Mouse (Mus musculus): ENCODE results near the gene Babam2. TPM values are rescaled to one million over a fixed set of nuclear protein-coding genes. Genes with fewer than 3 reads are reported as not detected.

The Babam2 gene
- polyA plus RNA-seq, 1 experiment from 2014 or later = 54.7 TPM

GRCm38 (mm10) chr5:32102484-32102883 is 405.0 kb downstream of the Babam2 start:
- WGBS = 29% methylated on average over 5 of the region's 5 CpGs
- Histone ChIP-seq H3K36me3 (ENCODE audit: control insufficient read depth, insufficient read depth, low read length) (no peaks in the 10 kb centered on the region), H3K4me2 (ENCODE audit: low read length) (no peak overlapping the region), H3K4me1 (ENCODE audit: control insufficient read depth, insufficient read depth, low read length) (no peaks in the 10 kb centered on the region), H3K9me3 (replicated peaks; ENCODE audit: control insufficient read depth, low read length, poor library complexity, severe bottlenecking) (no peaks in the 10 kb centered on the region), H3K4me3 (ENCODE audit: low read depth, low read length) (no peak overlapping the region), H3K27me3 (ENCODE audit: control insufficient read depth, insufficient read depth, low read depth, low read length) (no peaks in the 10 kb centered on the region), H3K9ac (ENCODE audit: low read depth, low read length) (no peak overlapping the region), H3K27ac (ENCODE audit: low read length) (no peak overlapping the region)
- peak; percentile 45; the same call in 1 of the 2 replicates for ATAC-seq

DNA sequence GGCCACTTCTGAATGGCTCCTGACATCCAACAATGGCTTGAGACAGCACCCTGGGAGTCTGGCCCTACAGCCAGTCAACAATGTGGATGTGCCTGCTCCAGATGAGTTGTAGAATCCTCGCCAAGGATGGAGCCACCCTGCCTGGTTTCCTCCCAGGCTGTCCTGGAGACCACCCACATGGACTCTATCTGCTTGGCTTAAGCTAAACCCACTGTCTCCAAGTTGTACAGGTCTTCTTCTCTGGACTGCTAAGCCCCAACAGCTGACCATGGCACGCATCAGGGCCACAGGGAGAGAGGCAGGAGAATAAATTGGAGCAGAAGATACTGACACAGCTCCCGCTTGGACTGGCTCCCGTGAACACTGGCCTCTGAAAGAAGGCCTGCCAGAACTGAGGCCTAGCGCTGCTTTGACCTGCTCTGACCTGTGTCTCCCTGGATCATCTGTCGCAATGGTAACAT is 405.5 kb downstream of the Babam2 start:
- no peaks in the 10 kb centered on the region for H3K36me3 ChIP-seq (ENCODE audit: control insufficient read depth, insufficient read depth, low read length)
- no peak overlapping the region for H3K4me3 ChIP-seq (ENCODE audit: low read depth, low read length)
- H3K9ac ChIP-seq (ENCODE audit: low read depth, low read length) = no peak overlapping the region
- H3K27ac ChIP-seq (ENCODE audit: low read length) = no peak overlapping the region
- H3K4me2 ChIP-seq (ENCODE audit: low read length) = no peak overlapping the region
- no peak for ATAC-seq
- no peaks in the 10 kb centered on the region for H3K27me3 ChIP-seq (ENCODE audit: control insufficient read depth, insufficient read depth, low read depth, low read length)
- no peaks in the 10 kb centered on the region for H3K9me3 ChIP-seq (replicated peaks; ENCODE audit: control insufficient read depth, low read length, poor library complexity, severe bottlenecking)
- 74% methylated on average over 6 of the region's 6 CpGs for whole genome bisulfite sequencing
- no peaks in the 10 kb centered on the region for H3K4me1 ChIP-seq (ENCODE audit: control insufficient read depth, insufficient read depth, low read length)

- H3K36me3 ChIP-seq (ENCODE audit: control insufficient read depth, insufficient read depth, low read length) = no peaks in the 10 kb centered on the region
- no peak overlapping the region for H3K4me2 ChIP-seq (ENCODE audit: low read length)
- H3K27ac ChIP-seq (ENCODE audit: low read length) = no peak overlapping the region
- H3K4me3 ChIP-seq (ENCODE audit: low read depth, low read length) = no peak overlapping the region
- no peak for ATAC-seq
- no peaks in the 10 kb centered on the region for H3K9me3 ChIP-seq (replicated peaks; ENCODE audit: control insufficient read depth, low read length, poor library complexity, severe bottlenecking)
- WGBS = 85% methylated on average over 1 of the region's 1 CpGs
- H3K9ac ChIP-seq (ENCODE audit: low read depth, low read length) = no peak overlapping the region
- no peaks in the 10 kb centered on the region for H3K27me3 ChIP-seq (ENCODE audit: control insufficient read depth, insufficient read depth, low read depth, low read length)
- H3K4me1 ChIP-seq (ENCODE audit: control insufficient read depth, insufficient read depth, low read length) = no peaks in the 10 kb centered on the region
Measured at GRCm38 (mm10) chr5:32103545-32103944, 406.1 kb downstream of the Babam2 start.

- Histone ChIP-seq H3K9ac (ENCODE audit: low read depth, low read length) (no peak overlapping the region), H3K4me3 (ENCODE audit: low read depth, low read length) (no peak overlapping the region), H3K27ac (ENCODE audit: low read length) (no peak overlapping the region), H3K4me1 (ENCODE audit: control insufficient read depth, insufficient read depth, low read length) (no peaks in the 10 kb centered on the region), H3K27me3 (ENCODE audit: control insufficient read depth, insufficient read depth, low read depth, low read length) (no peaks in the 10 kb centered on the region), H3K9me3 (replicated peaks; ENCODE audit: control insufficient read depth, low read length, poor library complexity, severe bottlenecking) (no peaks in the 10 kb centered on the region), H3K4me2 (ENCODE audit: low read length) (no peak overlapping the region), H3K36me3 (ENCODE audit: control insufficient read depth, insufficient read depth, low read length) (no peaks in the 10 kb centered on the region)
- 88% methylated on average over 12 of the region's 12 CpGs for WGBS
- ATAC-seq = no peak
Measured at GRCm38 (mm10) chr5:32104119-32104990, 406.9 kb downstream of the Babam2 start.

- H3K27me3 ChIP-seq (ENCODE audit: control insufficient read depth, insufficient read depth, low read depth, low read length) = no peaks in the 10 kb centered on the region
- no peaks in the 10 kb centered on the region for H3K4me1 ChIP-seq (ENCODE audit: control insufficient read depth, insufficient read depth, low read length)
- ATAC-seq = no peak
- H3K4me2 ChIP-seq (ENCODE audit: low read length) = no peak overlapping the region
- no peaks in the 10 kb centered on the region for H3K36me3 ChIP-seq (ENCODE audit: control insufficient read depth, insufficient read depth, low read length)
- no peaks in the 10 kb centered on the region for H3K9me3 ChIP-seq (replicated peaks; ENCODE audit: control insufficient read depth, low read length, poor library complexity, severe bottlenecking)
- H3K4me3 ChIP-seq (ENCODE audit: low read depth, low read length) = no peak overlapping the region
- H3K27ac ChIP-seq (ENCODE audit: low read length) = no peak overlapping the region
- no peak overlapping the region for H3K9ac ChIP-seq (ENCODE audit: low read depth, low read length)
- WGBS = 85% methylated on average over 5 of the region's 5 CpGs
Measured at GRCm38 (mm10) chr5:32106473-32107140, 409.1 kb downstream of the Babam2 start.

DNA sequence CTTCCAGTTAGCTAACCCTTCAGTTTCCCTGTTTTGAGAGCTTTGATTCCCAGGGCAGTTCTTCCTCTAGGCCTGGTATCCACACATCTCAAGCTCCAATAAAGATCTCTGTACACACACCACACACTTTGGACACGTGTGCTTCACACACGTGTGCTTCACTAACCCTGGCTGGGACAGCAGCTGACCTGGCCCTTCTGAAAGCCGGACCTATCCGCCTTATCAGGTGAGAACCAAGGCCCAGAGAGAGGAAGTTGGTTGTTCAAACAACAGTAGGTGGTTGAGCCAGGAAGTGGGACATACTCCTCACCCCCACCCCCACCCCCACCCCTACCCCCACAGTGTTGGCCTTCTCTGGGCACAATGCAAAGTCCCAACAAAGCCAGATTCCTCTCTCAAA is 413.2 kb downstream of the Babam2 start:
- Histone ChIP-seq H3K4me1 (ENCODE audit: control insufficient read depth, insufficient read depth, low read length) (no peaks in the 10 kb centered on the region), H3K9ac (ENCODE audit: low read depth, low read length) (no peak overlapping the region), H3K9me3 (replicated peaks; ENCODE audit: control insufficient read depth, low read length, poor library complexity, severe bottlenecking) (no peaks in the 10 kb centered on the region), H3K36me3 (ENCODE audit: control insufficient read depth, insufficient read depth, low read length) (no peaks in the 10 kb centered on the region), H3K27me3 (ENCODE audit: control insufficient read depth, insufficient read depth, low read depth, low read length) (no peaks in the 10 kb centered on the region), H3K27ac (ENCODE audit: low read length) (no peak overlapping the region), H3K4me3 (ENCODE audit: low read depth, low read length) (no peak overlapping the region), H3K4me2 (ENCODE audit: low read length) (no peak overlapping the region)
- ATAC-seq = no peak
- 89% methylated on average over 4 of the region's 4 CpGs for WGBS

DNA sequence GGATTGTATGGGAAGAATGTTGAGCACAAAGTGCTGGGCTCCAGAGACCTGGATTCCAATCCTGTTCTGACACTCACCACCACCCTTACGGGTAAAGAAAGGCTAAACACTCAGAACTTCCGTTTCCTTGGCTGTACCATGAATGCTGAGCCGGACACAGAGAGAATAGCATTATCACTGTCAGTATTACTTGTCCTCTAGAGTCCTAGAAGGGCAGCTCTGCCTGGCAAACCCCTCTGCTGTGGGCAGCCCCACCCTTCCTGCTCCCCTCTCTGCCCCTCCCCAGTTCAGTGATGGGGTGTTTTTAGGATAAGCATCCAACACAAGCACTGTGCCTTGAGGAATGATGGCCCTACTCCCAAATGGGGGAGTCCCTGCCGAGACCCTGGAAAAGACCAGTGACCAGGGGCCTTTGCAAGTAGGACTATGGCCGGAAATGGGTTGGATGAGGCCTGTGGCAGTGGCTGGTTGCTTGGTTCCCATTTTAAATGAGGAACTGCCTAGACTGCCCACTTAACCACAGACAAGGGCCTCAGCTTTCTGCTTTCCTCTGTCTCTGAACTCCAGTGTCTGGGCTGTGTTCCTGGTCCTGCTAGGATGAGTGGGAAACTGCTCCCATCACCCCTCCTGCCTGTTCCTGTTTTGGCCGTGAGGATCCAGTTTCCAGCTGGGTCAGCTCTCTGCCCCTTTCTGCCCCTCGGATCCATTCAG is 414.9 kb downstream of the Babam2 start:
- no peak overlapping the region for H3K4me2 ChIP-seq (ENCODE audit: low read length)
- ATAC-seq = no peak
- no peaks in the 10 kb centered on the region for H3K36me3 ChIP-seq (ENCODE audit: control insufficient read depth, insufficient read depth, low read length)
- WGBS = 80% methylated on average over 7 of the region's 7 CpGs
- H3K27me3 ChIP-seq (ENCODE audit: control insufficient read depth, insufficient read depth, low read depth, low read length) = no peaks in the 10 kb centered on the region
- no peak overlapping the region for H3K27ac ChIP-seq (ENCODE audit: low read length)
- H3K9ac ChIP-seq (ENCODE audit: low read depth, low read length) = no peak overlapping the region
- H3K4me3 ChIP-seq (ENCODE audit: low read depth, low read length) = no peak overlapping the region
- no peaks in the 10 kb centered on the region for H3K9me3 ChIP-seq (replicated peaks; ENCODE audit: control insufficient read depth, low read length, poor library complexity, severe bottlenecking)
- no peaks in the 10 kb centered on the region for H3K4me1 ChIP-seq (ENCODE audit: control insufficient read depth, insufficient read depth, low read length)

GRCm38 (mm10) chr5:32120901-32121376 is 423.5 kb downstream of the Babam2 start:
- H3K4me2 ChIP-seq (ENCODE audit: low read length) = no peak overlapping the region
- H3K36me3 ChIP-seq (ENCODE audit: control insufficient read depth, insufficient read depth, low read length) = no peaks in the 10 kb centered on the region
- no peaks in the 10 kb centered on the region for H3K27me3 ChIP-seq (ENCODE audit: control insufficient read depth, insufficient read depth, low read depth, low read length)
- no peaks in the 10 kb centered on the region for H3K4me1 ChIP-seq (ENCODE audit: control insufficient read depth, insufficient read depth, low read length)
- H3K27ac ChIP-seq (ENCODE audit: low read length) = no peak overlapping the region
- 45% methylated on average over 11 of the region's 11 CpGs for WGBS
- H3K4me3 ChIP-seq (ENCODE audit: low read depth, low read length) = no peak overlapping the region
- H3K9me3 ChIP-seq (replicated peaks; ENCODE audit: control insufficient read depth, low read length, poor library complexity, severe bottlenecking) = no peaks in the 10 kb centered on the region
- no peak overlapping the region for H3K9ac ChIP-seq (ENCODE audit: low read depth, low read length)
- no peak for ATAC-seq
